7 mouse cellular contexts compared by ENCODE assay signal in genomic region chr9:58487851-58488801, GRCm38 (mm10). TPM values are rescaled to one million over a fixed set of nuclear protein-coding genes. Genes with fewer than 3 reads are reported as not detected.
DNase-seq lines count a peak whose midpoint lies in the region; ATAC-seq and TF ChIP-seq lines count a peak whose summit lies in the region.

Insyn1 (plus strand) TSS chr9:58488603.

- H3K4me2 ChIP-seq in hindbrain, embryonic 12.5 days (replicated peaks) = peak within 1 kb of the TSS; percentile 90

- DNase-seq in adrenal gland, adult 2 months = peak; percentile 85
- DNase-seq in cerebellum, adult 9-11 months = peak; percentile 67
- peak; percentile 62 to 65 for DNase-seq in frontal cortex, postnatal 36 days (ENCODE audit: low spot score in 2 of 2)
- DNase-seq in left cerebral cortex, postnatal 10 days (ENCODE audit: extremely low spot score in 1 of 2, low spot score in 2 of 2) = peak; percentile 36 to 79
- peak; percentile 57 to 76 for DNase-seq in lung, postnatal 4 days

- ATAC-seq in hindbrain, embryonic 12.5 days (ENCODE audit: low FRiP score) = peak; percentile 75

- H3K9me3 ChIP-seq in hindbrain, embryonic 12.5 days (replicated peaks) = no peaks in the 10 kb centered on the region

- peaks cover 19% of the 10 kb centered on the region for H3K4me1 ChIP-seq in hindbrain, embryonic 12.5 days
- H3K4me1 ChIP-seq in small intestine, adult 2 months (ENCODE audit: control insufficient read depth, insufficient read depth, insufficient read length, low read length) = peaks cover 3% of the 10 kb centered on the region; the same call in 1 of the 2 replicates

- 0 out of 2 replicates have a peak, but pooled peaks cover 2% of the 10 kb centered on the region for H3K36me3 ChIP-seq in hindbrain, embryonic 12.5 days
- H3K36me3 ChIP-seq in small intestine, adult 2 months (ENCODE audit: control insufficient read depth, insufficient read depth, low read length) = no peaks in the 10 kb centered on the region

- peak within 1 kb of the TSS; percentile 90 for H3K27ac ChIP-seq in hindbrain, embryonic 12.5 days
- H3K27ac ChIP-seq in small intestine, adult 2 months (ENCODE audit: insufficient read depth, low read depth, low read length) = no peak within 1 kb of the TSS

- peak within 1 kb of the TSS; percentile 89 for H3K9ac ChIP-seq in hindbrain, embryonic 12.5 days

- H3K4me3 ChIP-seq in hindbrain, embryonic 12.5 days = peak within 1 kb of the TSS; percentile 65
- H3K4me3 ChIP-seq in small intestine, adult 2 months (ENCODE audit: low read depth, low read length) = peak within 1 kb of the TSS; percentile 53

- TF ChIP-seq CTCF in small intestine, adult 2 months (IDR thresholded peaks at IDR 0.05; ENCODE audit: extremely low read depth, insufficient read length, insufficient replicate concordance, low read depth, low read length) = no peak

- peaks cover 50% of the 10 kb centered on the region for H3K27me3 ChIP-seq in hindbrain, embryonic 12.5 days
- peaks cover 36% of the 10 kb centered on the region for H3K27me3 ChIP-seq in small intestine, adult 2 months (ENCODE audit: control insufficient read depth, insufficient read depth, low read length)

- under 1% methylated on average over 83 of the region's 104 CpGs for WGBS in hindbrain, embryonic 12.5 days
- WGBS in small intestine, adult 2 months = under 1% methylated on average over 104 of the region's 104 CpGs

- no peak for TF ChIP-seq POLR2A in small intestine, adult 2 months (IDR thresholded peaks at IDR 0.05; ENCODE audit: low read depth, low read length)

- intact Hi-C loops in left cerebral cortex, postnatal 10 days (cut with DNase I) = loop anchor here (5.0 kb wide), 2 partner anchors 46 to 156 kb away; no protein-coding TSS in a partner anchor

RNA-seq across cellular contexts. Expression of gene Insyn1, which starts in this region (rescaled TPM):
- total RNA-seq in adrenal gland, adult 2 months (2021) = 10 to 100 TPM in 1 of 2 experiments, 1 to 10 TPM in 1; 8.2 to 11.9 TPM
- polyA plus RNA-seq in adrenal gland, adult 2 months (2012; rRNA removed) = 9.2 and 12.7 TPM in 2 replicates
- 5.2 and 5.6 TPM in 2 replicates for polyA plus RNA-seq in hindbrain, embryonic 12.5 days (2016; fragmentation: Nextera tagmentation; extraction: Ambion mirVana)
- total RNA-seq in left cerebral cortex, postnatal 10 days (2021) = 100 to 1,000 TPM; 126 to 133 TPM
- 1.0 and 1.1 TPM in 2 replicates for polyA plus RNA-seq in small intestine, adult 2 months (2012; rRNA removed)

Comparison
In these comparisons a context has a peak if more than half of its experiments do, and no peak if none do; other contexts are left out.
1. RNA of gene Insyn1 (total RNA-seq): 126 to 133 TPM in left cerebral cortex, postnatal 10 days; 8.2 to 11.9 TPM in adrenal gland, adult 2 months; every median in the first group is over 4 times any median in the second.
2. Peak in every context shown above with its lines, with median percentiles within 50 percentile points of each other: DNase-seq.